Mouse (Mus musculus) embryonic facial prominence, embryonic 13.5 days (tissue): ENCODE data around the gene Arhgap28. TPM values are rescaled to one million over a fixed set of nuclear protein-coding genes. Genes with fewer than 3 reads are reported as not detected.

ENCODE experiments used
- ATAC-seq: fragments of 200-750 bp; cut with Nextera tagmentation; 2 replicates; pipeline ENCODE4 v1.8.0; 2017; ENCODE audit warnings: low read depth; ENCODE audit not compliant: insufficient number of reproducible peaks, insufficient read depth, low FRiP score, low TSS enrichment
- H3K27ac ChIP-seq: fragments of 300-500 bp; sonication (generic); 2 replicates; pipeline ENCODE4 v1.5.1; 2015; ENCODE audit warnings: moderate library complexity, mild to moderate bottlenecking, inconsistent platforms
- H3K27me3 ChIP-seq: fragments of 300-500 bp; sonication (generic); 2 replicates; pipeline ENCODE4 v1.6.1; 2015; ENCODE audit warnings: mild to moderate bottlenecking, inconsistent platforms
- H3K36me3 ChIP-seq: fragments of 300-500 bp; sonication (generic); 2 replicates; pipeline ENCODE4 v1.6.1; 2015; ENCODE audit warnings: mild to moderate bottlenecking, inconsistent platforms
- H3K4me1 ChIP-seq: fragments of 300-500 bp; sonication (generic); 2 replicates; pipeline ENCODE4 v1.6.1; 2015; ENCODE audit warnings: inconsistent platforms
- H3K4me2 ChIP-seq: fragments of 300-500 bp; sonication (generic); 2 replicates; pipeline ENCODE4 v1.6.1; 2015; ENCODE audit warnings: moderate library complexity, mild to moderate bottlenecking, inconsistent platforms
- H3K4me3 ChIP-seq: fragments of 300-500 bp; sonication (generic); 2 replicates; pipeline ENCODE4 v1.5.1; 2015; ENCODE audit warnings: mild to moderate bottlenecking, inconsistent platforms
- H3K9ac ChIP-seq: fragments of 300-500 bp; sonication (generic); 2 replicates; pipeline ENCODE4 v1.6.1; 2015; ENCODE audit warnings: mild to moderate bottlenecking, inconsistent platforms
- H3K9me3 ChIP-seq: fragments of 300-500 bp; sonication (generic); 2 replicates; pipeline ENCODE4 v1.6.1; 2016; ENCODE audit warnings: inconsistent platforms
- WGBS: fragments of 180-500 bp; shearing (Covaris S2); methylation state at CpG from one replicate; pipeline ENCODE4 v1.1.7; 2015; ENCODE audit warnings: mixed read lengths; 5-methylcytosine and 5-hydroxymethylcytosine counted together
- polyA plus RNA-seq: library from polyadenylated mRNA; unstranded; fragments of >200 nt; fragmentation: Nextera tagmentation; extraction: Ambion mirVana; gene quantifications from 2 replicates; pipeline ENCODE4 v1.2.1, GENCODE M21; 2015

Gene Arhgap28
- polyA plus RNA-seq, 1 experiment from 2014 or later = 56.6 TPM

DNA sequence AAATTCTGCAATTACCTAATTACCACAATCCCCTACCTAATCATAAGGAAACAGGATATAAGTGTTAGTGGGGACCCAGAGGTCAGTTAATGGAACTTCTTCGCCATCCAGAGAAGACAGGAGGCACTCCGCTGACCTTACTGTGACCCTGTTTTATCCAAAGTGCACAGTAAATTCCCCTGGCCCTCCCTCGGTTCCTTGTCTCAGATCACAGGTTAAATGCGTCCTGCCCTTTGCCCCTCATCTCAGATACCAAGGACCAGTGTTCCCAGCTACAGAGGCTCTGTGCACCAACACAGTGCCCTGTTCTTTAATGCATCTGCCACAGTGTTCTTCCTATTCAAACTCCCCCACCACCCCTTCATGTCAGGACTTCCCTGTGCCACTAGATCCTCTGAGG, 18.4 kb downstream of the Arhgap28 start:
- H3K36me3 ChIP-seq = peaks cover 4% of the 10 kb centered on the region
- no peak overlapping the region for H3K4me2 ChIP-seq
- no peaks in the 10 kb centered on the region for H3K27me3 ChIP-seq
- no peaks in the 10 kb centered on the region for H3K9me3 ChIP-seq
- peaks cover 41% of the 10 kb centered on the region for H3K4me1 ChIP-seq
- no peak overlapping the region for H3K27ac ChIP-seq
- no peak overlapping the region for H3K4me3 ChIP-seq
- no peak overlapping the region for H3K9ac ChIP-seq
- 29% methylated on average over 4 of the region's 4 CpGs for WGBS
- no peak for ATAC-seq

- Histone ChIP-seq H3K4me3 (no peak overlapping the region), H3K36me3 (no peaks in the 10 kb centered on the region), H3K4me2 (no peak overlapping the region), H3K9me3 (no peaks in the 10 kb centered on the region), H3K27me3 (no peaks in the 10 kb centered on the region), H3K9ac (no peak overlapping the region), H3K4me1 (peaks cover 41% of the 10 kb centered on the region), H3K27ac (no peak overlapping the region)
- no peak for ATAC-seq
- 44% methylated on average over 3 of the region's 3 CpGs for WGBS
Observed at GRCm38 (mm10) chr17:67980573-67980972, 23.3 kb downstream of the Arhgap28 start.

DNA sequence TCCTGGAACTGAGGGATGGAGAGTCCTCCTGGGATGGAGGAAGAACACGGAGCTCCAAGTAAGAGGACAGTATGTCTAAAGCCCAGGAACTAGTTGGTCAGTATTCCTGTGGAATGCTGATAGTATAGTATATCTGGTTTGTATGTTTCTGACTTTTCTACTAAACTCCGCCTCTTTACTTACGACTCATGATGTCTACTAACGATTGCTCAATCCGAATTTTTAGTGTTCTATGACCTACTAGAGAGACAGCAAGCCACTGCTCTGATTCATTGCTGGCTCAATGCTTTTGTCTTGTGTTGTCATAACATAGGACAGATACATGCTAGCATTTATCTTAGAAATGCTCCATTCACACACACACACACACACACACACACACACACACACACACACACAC, 24.7 kb downstream of the Arhgap28 start:
- peaks cover 48% of the 10 kb centered on the region for H3K4me1 ChIP-seq

DNA sequence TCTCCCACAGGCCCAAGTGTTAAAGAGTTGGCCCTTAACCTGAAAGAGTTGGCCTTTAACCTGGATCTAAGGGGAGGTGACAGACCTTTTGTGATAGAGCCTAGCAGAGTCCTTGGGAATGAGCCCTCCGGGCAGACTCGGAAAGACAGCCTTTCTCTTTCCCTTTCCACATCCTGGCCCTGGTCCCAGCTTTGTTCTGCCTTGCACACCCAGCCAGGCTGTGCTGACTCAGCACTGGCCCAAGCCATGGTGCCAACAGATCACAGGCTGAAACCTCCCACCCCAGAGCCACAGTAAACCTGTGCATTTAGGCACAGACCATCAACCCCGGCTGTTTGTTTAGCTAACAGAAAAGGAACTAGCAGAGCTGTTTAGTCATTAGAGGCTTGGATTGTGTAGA, 25.1 kb downstream of the Arhgap28 start:
- Histone ChIP-seq H3K9me3 (no peaks in the 10 kb centered on the region), H3K36me3 (no peaks in the 10 kb centered on the region), H3K4me1 (peaks cover 53% of the 10 kb centered on the region), H3K27me3 (no peaks in the 10 kb centered on the region), H3K4me2 (no peak overlapping the region), H3K27ac (0 out of 2 replicates have a peak overlapping the region, but pooled peaks have one; percentile 5), H3K9ac (no peak overlapping the region), H3K4me3 (no peak overlapping the region)
- ATAC-seq = no peak
- 20% methylated on average over 3 of the region's 3 CpGs for WGBS

More for the DNA sequence above, 24.7 kb downstream of the Arhgap28 start:
- WGBS = 76% methylated on average over 5 of the region's 5 CpGs
- Histone ChIP-seq H3K4me3 (no peak overlapping the region), H3K4me2 (no peak overlapping the region), H3K9me3 (no peaks in the 10 kb centered on the region), H3K27me3 (no peaks in the 10 kb centered on the region), H3K36me3 (no peaks in the 10 kb centered on the region), H3K27ac (0 out of 2 replicates have a peak overlapping the region, but pooled peaks have one; percentile 5), H3K9ac (no peak overlapping the region)
- no peak for ATAC-seq

GRCm38 (mm10) chr17:67976465-67976864, 27.5 kb downstream of the Arhgap28 start:
- H3K36me3 ChIP-seq = no peaks in the 10 kb centered on the region
- no peak overlapping the region for H3K9ac ChIP-seq
- H3K4me2 ChIP-seq = no peak overlapping the region
- H3K4me3 ChIP-seq = no peak overlapping the region
- WGBS = 35% methylated on average over 2 of the region's 2 CpGs
- peaks cover 52% of the 10 kb centered on the region for H3K4me1 ChIP-seq
- peak overlapping the region; percentile 44; the same call in 1 of the 2 replicates for H3K27ac ChIP-seq
- no peak for ATAC-seq
- no peaks in the 10 kb centered on the region for H3K27me3 ChIP-seq
- no peaks in the 10 kb centered on the region for H3K9me3 ChIP-seq

GRCm38 (mm10) chr17:67976027-67976426, 27.9 kb downstream of the Arhgap28 start:
- no peaks in the 10 kb centered on the region for H3K27me3 ChIP-seq

GRCm38 (mm10) chr17:67974679-67975078, 29.2 kb downstream of the Arhgap28 start:
- Histone ChIP-seq H3K4me1 (peaks cover 36% of the 10 kb centered on the region), H3K9me3 (no peaks in the 10 kb centered on the region), H3K4me2 (no peak overlapping the region), H3K27ac (no peak overlapping the region), H3K4me3 (no peak overlapping the region), H3K36me3 (no peaks in the 10 kb centered on the region), H3K9ac (no peak overlapping the region), H3K27me3 (no peaks in the 10 kb centered on the region)
- ATAC-seq = no peak
- 15% methylated on average over 2 of the region's 2 CpGs for WGBS

More at GRCm38 (mm10) chr17:67976027-67976426, 27.9 kb downstream of the Arhgap28 start:
- H3K36me3 ChIP-seq = no peaks in the 10 kb centered on the region
- no peaks in the 10 kb centered on the region for H3K9me3 ChIP-seq
- H3K27ac ChIP-seq = no peak overlapping the region
- peaks cover 48% of the 10 kb centered on the region for H3K4me1 ChIP-seq
- no peak overlapping the region for H3K9ac ChIP-seq
- ATAC-seq = no peak
- no peak overlapping the region for H3K4me3 ChIP-seq
- H3K4me2 ChIP-seq = no peak overlapping the region

GRCm38 (mm10) chr17:67966853-67967540, 36.9 kb downstream of the Arhgap28 start:
- H3K9ac ChIP-seq = no peak overlapping the region
- no peak for ATAC-seq
- 82% methylated on average over 8 of the region's 8 CpGs for WGBS

DNA sequence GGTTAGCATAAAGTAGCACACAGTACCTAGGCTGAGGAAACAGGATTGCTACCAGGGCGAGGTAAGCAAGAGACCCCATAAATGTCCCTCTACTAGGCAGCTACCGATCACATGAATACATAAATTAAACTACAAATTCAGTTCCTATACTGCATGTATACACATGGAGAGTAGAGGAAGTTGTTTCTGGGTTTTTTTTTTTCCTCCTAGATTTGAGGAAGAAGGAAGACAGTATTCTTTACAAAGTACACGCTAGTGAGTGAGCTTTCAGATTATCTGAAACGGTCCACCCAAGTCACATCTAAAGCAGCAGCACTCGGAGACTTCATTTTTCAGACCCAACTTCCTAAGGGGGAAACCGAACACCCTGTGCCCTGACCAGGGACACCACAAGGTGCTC, 41.1 kb downstream of the Arhgap28 start:
- WGBS = 89% methylated on average over 6 of the region's 6 CpGs

More at GRCm38 (mm10) chr17:67966853-67967540, 36.9 kb downstream of the Arhgap28 start:
- Histone ChIP-seq H3K4me1 (0 out of 2 replicates have a peak, but pooled peaks cover 4% of the 10 kb centered on the region), H3K9me3 (no peaks in the 10 kb centered on the region), H3K4me3 (no peak overlapping the region), H3K4me2 (no peak overlapping the region), H3K27me3 (no peaks in the 10 kb centered on the region), H3K36me3 (no peaks in the 10 kb centered on the region), H3K27ac (no peak overlapping the region)

DNA sequence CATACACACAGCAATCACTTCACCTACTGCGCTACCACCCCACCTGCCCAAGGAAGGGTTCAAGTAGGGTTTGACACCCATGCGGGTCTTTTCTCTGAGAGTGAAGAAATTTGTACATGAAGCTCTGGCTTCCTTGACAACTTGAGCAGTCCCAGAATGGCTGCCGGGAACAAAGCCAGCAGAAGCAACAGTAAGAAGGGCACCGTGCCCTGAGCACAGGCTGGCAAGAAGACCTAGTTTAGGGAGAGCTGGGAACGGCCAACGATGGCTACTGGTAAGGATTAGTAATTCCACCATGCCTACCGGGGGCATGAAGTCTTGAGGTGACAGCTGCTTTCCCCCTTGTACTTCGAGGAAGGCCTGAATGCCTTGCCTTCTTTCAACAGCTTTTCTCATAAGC, 41.9 kb downstream of the Arhgap28 start:
- ATAC-seq = no peak
- H3K27me3 ChIP-seq = no peaks in the 10 kb centered on the region
- no peaks in the 10 kb centered on the region for H3K9me3 ChIP-seq
- 93% methylated on average over 8 of the region's 8 CpGs for WGBS
- H3K4me1 ChIP-seq = peaks cover 11% of the 10 kb centered on the region
- H3K27ac ChIP-seq = no peak overlapping the region
- no peaks in the 10 kb centered on the region for H3K36me3 ChIP-seq
- no peak overlapping the region for H3K9ac ChIP-seq
- H3K4me2 ChIP-seq = no peak overlapping the region
- no peak overlapping the region for H3K4me3 ChIP-seq

More for the DNA sequence above, 41.1 kb downstream of the Arhgap28 start:
- Histone ChIP-seq H3K27ac (no peak overlapping the region), H3K4me2 (no peak overlapping the region), H3K27me3 (no peaks in the 10 kb centered on the region), H3K4me1 (peaks cover 10% of the 10 kb centered on the region; the same call in 1 of the 2 replicates), H3K36me3 (no peaks in the 10 kb centered on the region), H3K9me3 (no peaks in the 10 kb centered on the region), H3K4me3 (no peak overlapping the region), H3K9ac (no peak overlapping the region)
- ATAC-seq = no peak

- Histone ChIP-seq H3K27me3 (no peaks in the 10 kb centered on the region), H3K27ac (no peak overlapping the region), H3K36me3 (no peaks in the 10 kb centered on the region), H3K4me1 (peaks cover 43% of the 10 kb centered on the region), H3K4me3 (no peak overlapping the region), H3K9ac (no peak overlapping the region), H3K4me2 (no peak overlapping the region), H3K9me3 (no peaks in the 10 kb centered on the region)
- no peak for ATAC-seq
- 76% methylated on average over 7 of the region's 7 CpGs for WGBS
Observed at GRCm38 (mm10) chr17:67958909-67959308, 45.0 kb downstream of the Arhgap28 start.

GRCm38 (mm10) chr17:67957603-67958002, 46.3 kb downstream of the Arhgap28 start:
- Histone ChIP-seq H3K36me3 (no peaks in the 10 kb centered on the region), H3K9ac (no peak overlapping the region), H3K4me1 (peaks cover 56% of the 10 kb centered on the region), H3K4me2 (no peak overlapping the region), H3K9me3 (no peaks in the 10 kb centered on the region), H3K4me3 (no peak overlapping the region), H3K27ac (no peak overlapping the region), H3K27me3 (no peaks in the 10 kb centered on the region)
- 73% methylated on average over 1 of the region's 1 CpGs for WGBS
- no peak for ATAC-seq
